Mouse (Mus musculus) ES-Bruce4 (cell line): ENCODE results near the gene Vsig10.

Experiments
- CTCF ChIP-seq: IDR thresholded peaks from one replicate; pipeline ENCODE4 v1.8.1; 2011; ENCODE audit warnings: low read depth, low read length
- EP300 ChIP-seq: IDR thresholded peaks from 2 replicates; pipeline ENCODE4 v1.6.1; 2011; ENCODE audit warnings: low read depth, low read length; ENCODE audit not compliant: insufficient read depth
- POLR2A ChIP-seq: IDR thresholded peaks from one replicate; pipeline ENCODE4 v1.8.1; 2011; ENCODE audit warnings: low read length; ENCODE audit not compliant: insufficient read depth

GRCm38 (mm10) chr5:117306826-117307225, 12.1 kb upstream of the Vsig10 start:
- no peak for TF ChIP-seq CTCF
- TF ChIP-seq POLR2A: no peak
- TF ChIP-seq EP300: no peak
